Mouse (Mus musculus): ENCODE data around the gene Cpne5. TPM values are rescaled to one million over a fixed set of nuclear protein-coding genes. Genes with fewer than 3 reads are reported as not detected.

Cpne5 gene
- polyA plus RNA-seq, 1 experiment from 2014 or later, result not detected

GRCm38 (mm10) chr17:29249512-29249911, 11.5 kb upstream of the Cpne5 start:
- no peak overlapping the region for H3K27ac ChIP-seq
- no peak overlapping the region for H3K4me3 ChIP-seq (ENCODE audit: inconsistent target)
- WGBS (ENCODE audit: missing documents), result 75% methylated on average over 9 of the region's 9 CpGs
- H3K79me2 ChIP-seq (ENCODE audit: inconsistent target), result peaks cover 5% of the 10 kb centered on the region; the same call in 1 of the 2 replicates
- peaks cover 16% of the 10 kb centered on the region; the same call in 1 of the 2 replicates for H3K36me3 ChIP-seq (ENCODE audit: inconsistent target)

- 92% methylated on average over 13 of the region's 13 CpGs for WGBS (ENCODE audit: missing documents)
- Histone ChIP-seq H3K79me2 (ENCODE audit: inconsistent target) (no peaks in the 10 kb centered on the region), H3K27ac (no peak overlapping the region), H3K36me3 (ENCODE audit: inconsistent target) (peaks cover 9% of the 10 kb centered on the region; the same call in 1 of the 2 replicates), H3K4me3 (ENCODE audit: inconsistent target) (no peak overlapping the region)
These were observed 9.9 kb upstream of the Cpne5 start for GRCm38 (mm10) chr17:29247881-29248280.

- H3K4me3 ChIP-seq (ENCODE audit: inconsistent target), result no peak overlapping the region
- H3K36me3 ChIP-seq (ENCODE audit: inconsistent target), result peaks cover 6% of the 10 kb centered on the region; the same call in 1 of the 2 replicates
- H3K27ac ChIP-seq, result no peak overlapping the region
- H3K79me2 ChIP-seq (ENCODE audit: inconsistent target), result no peaks in the 10 kb centered on the region
- 58% methylated on average over 5 of the region's 5 CpGs for WGBS (ENCODE audit: missing documents)
These were observed 8.6 kb upstream of the Cpne5 start for GRCm38 (mm10) chr17:29246602-29247001.

- H3K79me2 ChIP-seq (ENCODE audit: inconsistent target), result no peaks in the 10 kb centered on the region
- no peak overlapping the region for H3K27ac ChIP-seq
- WGBS (ENCODE audit: missing documents), result 18% methylated on average over 7 of the region's 7 CpGs
- no peak overlapping the region for H3K4me3 ChIP-seq (ENCODE audit: inconsistent target)
- H3K36me3 ChIP-seq (ENCODE audit: inconsistent target), result no peaks in the 10 kb centered on the region
These were observed 7.8 kb upstream of the Cpne5 start for GRCm38 (mm10) chr17:29245725-29246124.

GRCm38 (mm10) chr17:29244912-29245311, 6.9 kb upstream of the Cpne5 start:
- Histone ChIP-seq H3K79me2 (ENCODE audit: inconsistent target) (no peaks in the 10 kb centered on the region), H3K27ac (no peak overlapping the region), H3K36me3 (ENCODE audit: inconsistent target) (no peaks in the 10 kb centered on the region), H3K4me3 (ENCODE audit: inconsistent target) (no peak overlapping the region)
- 82% methylated on average over 12 of the region's 12 CpGs for WGBS (ENCODE audit: missing documents)

GRCm38 (mm10) chr17:29238421-29238945, 516 bp upstream of the Cpne5 start:
- WGBS (ENCODE audit: missing documents), result 6% methylated on average over 23 of the region's 23 CpGs
- Histone ChIP-seq H3K27ac (no peak overlapping the region), H3K36me3 (ENCODE audit: inconsistent target) (no peaks in the 10 kb centered on the region), H3K79me2 (ENCODE audit: inconsistent target) (no peaks in the 10 kb centered on the region), H3K4me3 (ENCODE audit: inconsistent target) (no peak overlapping the region)

GRCm38 (mm10) chr17:29237267-29237771, 648 bp downstream of the Cpne5 start:
- no peak overlapping the region for H3K4me3 ChIP-seq (ENCODE audit: inconsistent target)
- H3K27ac ChIP-seq, result no peak overlapping the region
- WGBS (ENCODE audit: missing documents), result 4% methylated on average over 30 of the region's 32 CpGs
- no peaks in the 10 kb centered on the region for H3K36me3 ChIP-seq (ENCODE audit: inconsistent target)
- H3K79me2 ChIP-seq (ENCODE audit: inconsistent target), result no peaks in the 10 kb centered on the region

- 89% methylated on average over 7 of the region's 7 CpGs for WGBS (ENCODE audit: missing documents)
- Histone ChIP-seq H3K36me3 (ENCODE audit: inconsistent target) (no peaks in the 10 kb centered on the region), H3K79me2 (ENCODE audit: inconsistent target) (no peaks in the 10 kb centered on the region), H3K4me3 (ENCODE audit: inconsistent target) (no peak overlapping the region), H3K27ac (no peak overlapping the region)
These were observed 1.9 kb downstream of the Cpne5 start for GRCm38 (mm10) chr17:29236111-29236510.

- Histone ChIP-seq H3K27ac (no peak overlapping the region), H3K79me2 (ENCODE audit: inconsistent target) (no peaks in the 10 kb centered on the region), H3K4me3 (ENCODE audit: inconsistent target) (no peak overlapping the region), H3K36me3 (ENCODE audit: inconsistent target) (no peaks in the 10 kb centered on the region)
- 84% methylated on average over 10 of the region's 10 CpGs for WGBS (ENCODE audit: missing documents)
These were observed 6.9 kb downstream of the Cpne5 start for GRCm38 (mm10) chr17:29231109-29231508.

- Histone ChIP-seq H3K36me3 (ENCODE audit: inconsistent target) (no peaks in the 10 kb centered on the region), H3K27ac (no peak overlapping the region), H3K79me2 (ENCODE audit: inconsistent target) (no peaks in the 10 kb centered on the region), H3K4me3 (ENCODE audit: inconsistent target) (no peak overlapping the region)
- 93% methylated on average over 14 of the region's 14 CpGs for WGBS (ENCODE audit: missing documents)
These were observed 17.3 kb downstream of the Cpne5 start for GRCm38 (mm10) chr17:29220631-29221030.

- WGBS (ENCODE audit: missing documents), result 100% methylated on average over 5 of the region's 5 CpGs
- Histone ChIP-seq H3K27ac (no peak overlapping the region), H3K4me3 (ENCODE audit: inconsistent target) (no peak overlapping the region), H3K79me2 (ENCODE audit: inconsistent target) (no peaks in the 10 kb centered on the region), H3K36me3 (ENCODE audit: inconsistent target) (no peaks in the 10 kb centered on the region)
These were observed 19.9 kb downstream of the Cpne5 start for GRCm38 (mm10) chr17:29218017-29218416.

- 77% methylated on average over 7 of the region's 7 CpGs for WGBS (ENCODE audit: missing documents)
- no peaks in the 10 kb centered on the region for H3K36me3 ChIP-seq (ENCODE audit: inconsistent target)
- no peaks in the 10 kb centered on the region for H3K79me2 ChIP-seq (ENCODE audit: inconsistent target)
- no peak overlapping the region for H3K27ac ChIP-seq
- H3K4me3 ChIP-seq (ENCODE audit: inconsistent target), result no peak overlapping the region
These were observed 21.9 kb downstream of the Cpne5 start for GRCm38 (mm10) chr17:29216078-29216477.

- Histone ChIP-seq H3K4me3 (ENCODE audit: inconsistent target) (no peak overlapping the region), H3K36me3 (ENCODE audit: inconsistent target) (no peaks in the 10 kb centered on the region), H3K79me2 (ENCODE audit: inconsistent target) (no peaks in the 10 kb centered on the region), H3K27ac (no peak overlapping the region)
- WGBS (ENCODE audit: missing documents), result 77% methylated on average over 10 of the region's 10 CpGs
These were observed 23.3 kb downstream of the Cpne5 start for GRCm38 (mm10) chr17:29214655-29215054.

- WGBS (ENCODE audit: missing documents), result 88% methylated on average over 4 of the region's 4 CpGs
- Histone ChIP-seq H3K4me3 (ENCODE audit: inconsistent target) (no peak overlapping the region), H3K27ac (no peak overlapping the region), H3K79me2 (ENCODE audit: inconsistent target) (no peaks in the 10 kb centered on the region), H3K36me3 (ENCODE audit: inconsistent target) (no peaks in the 10 kb centered on the region)
These were observed 23.8 kb downstream of the Cpne5 start for GRCm38 (mm10) chr17:29214193-29214456.

- 70% methylated on average over 10 of the region's 12 CpGs for WGBS (ENCODE audit: missing documents)
- no peak overlapping the region for H3K27ac ChIP-seq
- no peaks in the 10 kb centered on the region for H3K36me3 ChIP-seq (ENCODE audit: inconsistent target)
- H3K4me3 ChIP-seq (ENCODE audit: inconsistent target), result no peak overlapping the region
- H3K79me2 ChIP-seq (ENCODE audit: inconsistent target), result no peaks in the 10 kb centered on the region
These were observed 24.4 kb downstream of the Cpne5 start for GRCm38 (mm10) chr17:29213381-29214192.
